Mouse (Mus musculus) MEL (cell line): Measurements from ENCODE around the gene Aars. TPM values are rescaled to one million over a fixed set of nuclear protein-coding genes. Genes with fewer than 3 reads are reported as not detected.
A peak's percentile ranks its signal among the peaks of the same experiment; 100 is the strongest.

Experiments used
- DNase-seq: peaks from one replicate; pipeline ENCODE4 v3.0.0; 2011; ENCODE audit warnings: low read depth, low spot score
- H3K27ac ChIP-seq: 2 replicates; pipeline ENCODE4 v1.5.1; 2012; ENCODE audit warnings: low read depth, mild to moderate bottlenecking, control low read depth, low read length, moderate library complexity; ENCODE audit not compliant: control insufficient read depth
- H3K27me3 ChIP-seq, 2 experiments: fragments of 150-350 bp in 1 of 2; sonication (generic) in 1 of 2; 2 replicates each; pipeline ENCODE4 v1.6.1; 2012; ENCODE audit warnings: low read length in 2 of 2, mild to moderate bottlenecking in 2 of 2, improper control_type of control experiment in 1 of 2, moderate library complexity in 1 of 2; ENCODE audit not compliant: insufficient read depth in 2 of 2, control insufficient read depth in 1 of 2
- H3K36me3 ChIP-seq, 2 experiments: 2 replicates each; pipeline ENCODE4 v1.6.1; 2012 to 2014; ENCODE audit warnings: low read length in 2 of 2, improper control_type of control experiment in 1 of 2, inconsistent platforms in 1 of 2, mild to moderate bottlenecking in 1 of 2; ENCODE audit not compliant: insufficient read depth in 2 of 2, control insufficient read depth in 1 of 2
- H3K4me1 ChIP-seq, 2 experiments: fragments of 150-350 bp in 1 of 2; sonication (generic) in 1 of 2; 2 replicates each; pipeline ENCODE4 v1.6.1; 2012; ENCODE audit warnings: low read length in 2 of 2, improper control_type of control experiment in 1 of 2, mild to moderate bottlenecking in 1 of 2; ENCODE audit not compliant: insufficient read depth in 2 of 2, control insufficient read depth in 1 of 2
- H3K4me3 ChIP-seq, 2 experiments: fragments of 150-350 bp in 1 of 2; sonication (generic) in 1 of 2; 2 replicates each; pipeline ENCODE4 v1.5.1; 2012; ENCODE audit warnings: low read depth in 2 of 2, low read length in 2 of 2, mild to moderate bottlenecking in 2 of 2, moderate library complexity in 2 of 2, control low read depth in 1 of 2, improper control_type of control experiment in 1 of 2; ENCODE audit not compliant: control insufficient read depth in 1 of 2, insufficient read depth in 1 of 2
- H3K79me2 ChIP-seq: 2 replicates; pipeline ENCODE4 v1.6.1; 2012; ENCODE audit warnings: mild to moderate bottlenecking, low read length, moderate library complexity; ENCODE audit not compliant: control insufficient read depth, poor library complexity, insufficient read depth
- H3K9ac ChIP-seq: 2 replicates; pipeline ENCODE4 v1.6.1; 2012; ENCODE audit warnings: low read depth, mild to moderate bottlenecking, control low read depth, low read length, moderate library complexity; ENCODE audit not compliant: control insufficient read depth, poor library complexity, severe bottlenecking
- H3K9me3 ChIP-seq: fragments of 150-350 bp; sonication (generic); replicated peaks from 2 replicates; pipeline ENCODE4 v1.6.1; 2012; ENCODE audit warnings: mild to moderate bottlenecking, low read length, improper control_type of control experiment, moderate library complexity; ENCODE audit not compliant: insufficient read depth
- BHLHE40 ChIP-seq: IDR thresholded peaks from 2 replicates; pipeline ENCODE4 v1.6.1; 2012; ENCODE audit warnings: low read depth, mild to moderate bottlenecking, inconsistent platforms, low read length, improper control_type of control experiment, borderline replicate concordance
- CHD1 ChIP-seq: IDR thresholded peaks from 2 replicates; pipeline ENCODE4 v1.6.1; 2012; ENCODE audit warnings: low read depth, mild to moderate bottlenecking, inconsistent platforms, low read length, improper control_type of control experiment
- CHD2 ChIP-seq: IDR thresholded peaks from 2 replicates; pipeline ENCODE4 v1.6.1; 2011; ENCODE audit warnings: low read length, improper control_type of control experiment
- EP300 ChIP-seq, 2 experiments: IDR thresholded peaks; 2 replicates each; pipeline ENCODE4 v1.6.1; 2011; ENCODE audit warnings: improper control_type of control experiment in 2 of 2, low read length in 2 of 2, low read depth in 1 of 2, mild to moderate bottlenecking in 1 of 2
- GABPA ChIP-seq: IDR thresholded peaks from 2 replicates; pipeline ENCODE4 v1.6.1; 2012; ENCODE audit warnings: low read depth, mild to moderate bottlenecking, inconsistent platforms, low read length, improper control_type of control experiment, moderate library complexity
- HCFC1 ChIP-seq: IDR thresholded peaks from 2 replicates; pipeline ENCODE4 v1.6.1; 2012; ENCODE audit warnings: low read depth, mild to moderate bottlenecking, inconsistent platforms, low read length, improper control_type of control experiment, moderate library complexity
- KAT2A ChIP-seq: conservative IDR thresholded peaks from 2 replicates; pipeline ENCODE4 v1.6.1; 2012; ENCODE audit warnings: low read depth, low read length, improper control_type of control experiment, inconsistent platforms
- MAZ ChIP-seq: IDR thresholded peaks from 2 replicates; pipeline ENCODE4 v1.6.1; 2012; ENCODE audit warnings: low read depth, mild to moderate bottlenecking, inconsistent platforms, low read length, improper control_type of control experiment
- MEF2A ChIP-seq: IDR thresholded peaks from 2 replicates; pipeline ENCODE4 v1.6.1; 2014; ENCODE audit warnings: low read depth, mild to moderate bottlenecking, inconsistent platforms, low read length, improper control_type of control experiment; ENCODE audit not compliant: poor library complexity, insufficient replicate concordance, severe bottlenecking; ENCODE audit errors: extremely low read depth
- MXI1 ChIP-seq: IDR thresholded peaks from 2 replicates; pipeline ENCODE4 v1.6.1; 2011; ENCODE audit warnings: mild to moderate bottlenecking, low read depth, low read length, improper control_type of control experiment
- MYB ChIP-seq: IDR thresholded peaks from 2 replicates; pipeline ENCODE4 v1.6.1; 2011; ENCODE audit warnings: mild to moderate bottlenecking, low read depth, low read length, improper control_type of control experiment
- MYC ChIP-seq: IDR thresholded peaks from 2 replicates; pipeline ENCODE4 v1.6.1; 2011; ENCODE audit warnings: low read depth, mild to moderate bottlenecking, low read length, improper control_type of control experiment, moderate library complexity
- NRF1 ChIP-seq: IDR thresholded peaks from 2 replicates; pipeline ENCODE4 v1.6.1; 2014; ENCODE audit warnings: low read depth, mild to moderate bottlenecking, inconsistent platforms, low read length, improper control_type of control experiment, moderate library complexity; ENCODE audit not compliant: poor library complexity, insufficient read depth, severe bottlenecking
- POLR2AphosphoS2 ChIP-seq: IDR thresholded peaks from 2 replicates; pipeline ENCODE4 v1.6.1; 2011; ENCODE audit warnings: low read length, improper control_type of control experiment
- POLR2AphosphoS5 ChIP-seq: IDR thresholded peaks from 2 replicates; pipeline ENCODE4 v1.6.1; 2012; ENCODE audit warnings: low read depth, borderline replicate concordance, mild to moderate bottlenecking, inconsistent platforms, low read length, moderate library complexity, mixed read lengths
- SIN3A ChIP-seq: IDR thresholded peaks from 2 replicates; pipeline ENCODE4 v1.6.1; 2012; ENCODE audit warnings: low read length, improper control_type of control experiment, inconsistent platforms
- TAL1 ChIP-seq: IDR thresholded peaks from 2 replicates; pipeline ENCODE4 v1.6.1; 2012; ENCODE audit warnings: mild to moderate bottlenecking, inconsistent platforms, low read length, moderate library complexity, mixed read lengths
- TBP ChIP-seq: IDR thresholded peaks from 2 replicates; pipeline ENCODE4 v1.8.0; 2011; ENCODE audit warnings: low read depth, low read length, improper control_type of control experiment
- UBTF ChIP-seq: IDR thresholded peaks from 2 replicates; pipeline ENCODE4 v1.6.1; 2012; ENCODE audit warnings: low read depth, mild to moderate bottlenecking, inconsistent platforms, low read length, improper control_type of control experiment, moderate library complexity, borderline replicate concordance; ENCODE audit not compliant: insufficient read depth
- ZNF384 ChIP-seq: IDR thresholded peaks from 2 replicates; pipeline ENCODE4 v1.6.1; 2012; ENCODE audit warnings: low read depth, mild to moderate bottlenecking, inconsistent platforms, low read length, improper control_type of control experiment
- polyA plus RNA-seq, 2 experiments: library from polyadenylated mRNA; stranded (reverse) in 1 of 2; unstranded in 1 of 2; fragments of >175 nt in 1 of 2; fragments of >200 nt in 1 of 2; gene quantifications; 2 replicates each; pipeline versions ENCODE4 v1.2.1 to v1.2.4; 2012; ENCODE audit warnings: low replicate concordance in 2 of 2, low read depth in 1 of 2; ENCODE audit not compliant: insufficient read length in 2 of 2, insufficient read depth in 1 of 2, missing spikeins in 1 of 2
- total RNA-seq: library from RNA; depleted of rRNA; stranded (reverse); fragments of 300-350 nt; gene quantifications from 2 replicates; pipeline ENCODE4 v1.2.3, GENCODE M21; 2012

The Aars gene
- total and polyA plus RNA-seq, 3 experiments: 25.1 to 162 (median 106) TPM

DNA sequence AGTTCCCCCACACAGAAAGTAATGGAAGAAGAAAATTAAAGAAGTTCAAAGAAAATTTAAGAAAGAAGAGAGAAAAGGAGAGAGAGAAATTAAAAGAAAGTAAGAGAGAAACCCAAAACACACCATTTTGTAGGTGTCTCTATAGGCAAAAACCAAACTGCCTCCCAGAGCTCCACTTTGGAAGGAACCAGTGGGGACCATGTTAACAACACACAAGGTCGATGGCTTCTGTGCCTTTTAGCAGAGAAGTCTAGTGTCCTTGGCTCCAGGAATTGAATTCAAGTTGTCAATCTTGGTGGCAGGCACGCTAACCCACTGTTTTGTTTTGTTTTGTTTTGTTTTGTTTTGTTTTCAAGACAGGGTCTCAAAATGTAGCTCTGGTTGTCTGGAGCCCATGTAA is 29.9 kb downstream of the Aars start:
- H3K9me3 ChIP-seq: no peaks in the 10 kb centered on the region
- peaks cover 7 to 33% of the 10 kb centered on the region in 2 experiments for H3K4me1 ChIP-seq
- peak overlapping the region; percentile 2 to 4; a peak in 3 of 4 replicates for H3K4me3 ChIP-seq
- peak; percentile 52 for DNase-seq
- H3K27ac ChIP-seq: no peak overlapping the region
- peaks cover 3% of the 10 kb centered on the region for H3K79me2 ChIP-seq
- peak overlapping the region; percentile 15; the same call in 1 of the 2 replicates for H3K9ac ChIP-seq
- H3K27me3 ChIP-seq: no peaks in the 10 kb centered on the region
- TF ChIP-seq BHLHE40: no peak
- TF ChIP-seq MYB: no peak
- TF ChIP-seq CHD1: no peak
- no peak for TF ChIP-seq POLR2AphosphoS2
- TF ChIP-seq ZNF384: no peak
- TF ChIP-seq GABPA: no peak
- TF ChIP-seq POLR2AphosphoS5: no peak
- no peak for TF ChIP-seq UBTF
- TF ChIP-seq HCFC1: no peak
- no peak for TF ChIP-seq MAZ
- TF ChIP-seq TAL1: no peak
- TF ChIP-seq KAT2A: no peak
- no peak for TF ChIP-seq NRF1
- TF ChIP-seq MEF2A: no peak
- no peak for TF ChIP-seq CHD2
- TF ChIP-seq SIN3A: no peak
- no peak for TF ChIP-seq TBP
- TF ChIP-seq MXI1: no peak
- TF ChIP-seq EP300 (IDR thresholded peaks at IDR 0.05; ENCODE audit: low read depth in 1 of 2, low read length in 2 of 2): no peak
- no peak for TF ChIP-seq MYC
- TF ChIP-seq, all 39 proteins: peak for 0
- H3K36me3 ChIP-seq: peaks cover 0 to 20% of the 10 kb centered on the region in 2 experiments; a peak in 2 of 4 replicates

DNA sequence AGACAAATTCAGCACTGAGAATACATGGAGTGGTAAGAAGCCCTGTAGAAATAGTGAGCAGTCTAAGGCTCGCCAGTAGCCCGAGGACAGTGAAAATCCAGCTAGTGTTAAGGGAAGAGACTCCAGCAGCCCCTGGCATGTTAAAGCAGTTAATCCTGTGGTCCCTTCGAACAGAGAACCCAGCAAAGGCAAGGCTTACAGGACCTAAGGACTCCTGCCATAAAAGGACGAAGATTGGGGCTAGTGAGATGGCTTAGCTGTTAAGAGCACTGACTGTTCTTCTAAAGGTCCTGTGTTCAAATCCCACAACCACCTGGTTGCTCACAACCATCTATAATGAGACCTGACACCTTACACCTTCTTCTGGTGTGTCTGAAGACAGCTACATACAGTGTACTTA is 33.4 kb downstream of the Aars start:
- no peaks in the 10 kb centered on the region for H3K27me3 ChIP-seq
- TF ChIP-seq KAT2A: no peak
- TF ChIP-seq TBP: peak; percentile 90
- TF ChIP-seq, all 39 proteins: peak for 1
- Histone ChIP-seq H3K79me2 (no peaks in the 10 kb centered on the region), H3K9ac (no peak overlapping the region), H3K4me1 (peaks cover 8 to 35% of the 10 kb centered on the region in 2 experiments), H3K4me3 (no peak overlapping the region), H3K36me3 (peaks cover 0 to 10% of the 10 kb centered on the region in 2 experiments; a peak in 2 of 4 replicates), H3K9me3 (no peaks in the 10 kb centered on the region), H3K27ac (no peak overlapping the region)
- peak; percentile 39 for DNase-seq
